Mouse (Mus musculus) C2C12 (cell line): ENCODE data around the gene Flnb. TPM values are rescaled to one million over a fixed set of nuclear protein-coding genes. Genes with fewer than 3 reads are reported as not detected.

Experiments used
- H3K27me3 ChIP-seq: one replicate; pipeline ENCODE4 v1.6.1; 2011; ENCODE audit not compliant: control insufficient read depth, insufficient read depth, insufficient read length
- H3K36me3 ChIP-seq: one replicate; pipeline ENCODE4 v1.6.1; 2011; ENCODE audit not compliant: control insufficient read depth, insufficient read depth
- H3K4me3 ChIP-seq: one replicate; pipeline ENCODE4 v1.5.1; 2011; ENCODE audit warnings: mild to moderate bottlenecking, control low read depth; ENCODE audit not compliant: poor library complexity, insufficient read depth, severe bottlenecking
- H3K79me2 ChIP-seq: one replicate; pipeline ENCODE4 v1.6.1; 2011; ENCODE audit not compliant: control insufficient read depth, insufficient read depth
- H3K79me3 ChIP-seq: one replicate; pipeline ENCODE4 v1.6.1; 2011; ENCODE audit warnings: low read depth, control low read depth
- H3ac ChIP-seq: one replicate; pipeline ENCODE3; 2011; ENCODE audit warnings: low read depth; ENCODE audit not compliant: control insufficient read depth, insufficient read length
- CEBPB ChIP-seq: IDR thresholded peaks from one replicate; pipeline ENCODE4 v1.6.1; 2011; ENCODE audit warnings: low read depth, mild to moderate bottlenecking, control low read depth, moderate library complexity
- CTCF ChIP-seq: IDR thresholded peaks from one replicate; pipeline ENCODE4 v1.5.1; 2011; ENCODE audit not compliant: control insufficient read depth, insufficient read depth, insufficient read length
- FOSL1 ChIP-seq: IDR thresholded peaks from one replicate; pipeline ENCODE4 v1.8.0; 2011; ENCODE audit warnings: mild to moderate bottlenecking, low read length; ENCODE audit not compliant: poor library complexity, insufficient read depth, severe bottlenecking
- MAX ChIP-seq: IDR thresholded peaks from one replicate; pipeline ENCODE4 v1.6.1; 2011; ENCODE audit warnings: mild to moderate bottlenecking, control low read depth
- MYOD1 ChIP-seq: IDR thresholded peaks from one replicate; pipeline ENCODE4 v1.6.1; 2011; ENCODE audit warnings: low read depth; ENCODE audit not compliant: control insufficient read depth, insufficient read length
- MYOG ChIP-seq: IDR thresholded peaks from one replicate; pipeline ENCODE4 v1.6.1; 2011; ENCODE audit not compliant: control insufficient read depth, insufficient read length; ENCODE audit errors: extremely low read depth
- USF1 ChIP-seq: IDR thresholded peaks from one replicate; pipeline ENCODE4 v1.6.1; 2011; ENCODE audit warnings: low read depth, mild to moderate bottlenecking, control low read depth, moderate library complexity
- polyA plus RNA-seq: library from polyadenylated mRNA; unstranded; fragments of >200 nt; fragmentation: generic; extraction: Trizol; gene quantifications from one replicate; pipeline ENCODE4 v1.2.1, GENCODE M21; 2012; ENCODE audit warnings: missing spikeins

The Flnb gene
- polyA plus RNA-seq, 1 experiment: 154 TPM

DNA sequence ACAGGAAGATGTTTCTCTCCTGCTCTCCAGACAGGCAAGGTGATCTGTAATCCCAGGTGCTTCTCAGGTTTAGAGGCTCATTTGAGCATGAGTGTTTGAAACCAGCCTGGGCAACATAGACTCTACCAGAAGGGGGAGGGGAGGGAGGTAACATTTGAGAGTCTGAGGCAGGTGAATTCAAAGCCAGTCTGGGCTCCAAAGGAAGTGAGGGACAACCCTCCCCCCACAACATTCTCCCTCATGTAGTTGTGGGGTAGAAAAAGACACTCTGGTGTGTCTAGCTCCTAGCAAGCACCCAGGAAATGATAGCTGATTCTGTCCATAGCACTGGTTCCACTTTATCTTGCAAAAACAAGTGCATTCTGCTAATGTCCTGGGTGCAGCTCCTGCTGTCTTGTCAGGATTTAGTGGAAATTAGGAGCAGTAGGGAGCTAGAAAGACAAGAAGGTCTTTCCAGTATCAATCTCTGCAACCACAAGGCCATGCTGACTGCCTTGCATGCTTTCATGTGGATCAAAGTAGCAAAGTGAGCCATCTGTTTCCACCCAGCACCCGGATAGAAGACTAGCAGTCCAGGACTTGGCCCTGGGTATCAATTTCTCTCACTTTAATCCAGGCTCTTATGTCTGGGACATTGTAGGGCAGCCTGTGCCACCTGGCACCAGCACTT, 14.1 kb downstream of the Flnb start:
- Histone ChIP-seq H3K79me2 (peaks cover 100% of the 10 kb centered on the region), H3K27me3 (no peaks in the 10 kb centered on the region), H3K4me3 (no peak overlapping the region), H3K79me3 (peaks cover 91% of the 10 kb centered on the region), H3K36me3 (peaks cover 30% of the 10 kb centered on the region), H3ac (no peak overlapping the region)
- TF ChIP-seq MYOD1 (no peak), MYOG (no peak), USF1 (no peak), FOSL1 (no peak), CTCF (no peak)

DNA sequence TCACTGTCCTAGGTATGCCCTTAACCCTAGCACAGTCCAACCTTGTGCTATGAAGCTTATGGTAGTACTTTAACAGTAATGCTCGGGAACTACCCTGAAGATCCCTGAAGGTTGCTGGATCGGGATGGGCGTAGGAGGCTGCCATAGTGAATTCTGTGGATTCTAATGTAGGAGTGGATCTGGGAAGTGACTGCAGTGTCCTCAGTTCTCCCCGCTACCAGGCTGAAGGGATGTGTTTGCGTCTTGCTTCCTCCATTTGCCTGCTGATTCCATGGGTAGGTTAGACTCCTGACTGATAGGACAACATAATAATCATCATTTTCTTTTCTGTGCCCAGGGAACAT, 14.7 kb downstream of the Flnb start:
- Histone ChIP-seq H3K79me2 (peaks cover 100% of the 10 kb centered on the region), H3ac (no peak overlapping the region), H3K27me3 (no peaks in the 10 kb centered on the region), H3K4me3 (no peak overlapping the region), H3K79me3 (peaks cover 90% of the 10 kb centered on the region), H3K36me3 (peaks cover 29% of the 10 kb centered on the region)
- TF ChIP-seq MYOG (no peak), FOSL1 (no peak), CTCF (no peak), MYOD1 (no peak), USF1 (no peak), CEBPB (no peak), MAX (no peak)

DNA sequence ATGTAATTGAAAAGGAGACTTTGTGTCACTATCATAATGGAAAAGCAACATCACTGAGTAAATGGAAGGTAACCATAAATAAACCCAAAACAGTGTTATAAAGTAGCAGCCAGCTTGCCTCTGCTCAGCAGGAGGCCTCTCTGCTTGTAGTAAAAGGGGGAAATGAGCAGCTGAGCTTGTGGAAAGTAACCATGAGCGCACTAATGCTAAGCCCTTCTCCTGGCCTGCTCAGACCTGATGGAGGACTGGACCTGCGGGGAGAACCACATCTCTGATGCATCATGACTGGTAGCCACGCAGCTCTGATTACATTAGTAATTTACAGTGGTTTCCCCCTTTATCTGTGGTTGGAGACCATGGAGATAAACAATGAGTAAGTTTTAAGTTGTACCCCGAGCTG, 15.7 kb downstream of the Flnb start:
- Histone ChIP-seq H3K36me3 (peaks cover 22% of the 10 kb centered on the region), H3K79me3 (peaks cover 89% of the 10 kb centered on the region), H3ac (no peak overlapping the region), H3K4me3 (no peak overlapping the region), H3K27me3 (no peaks in the 10 kb centered on the region), H3K79me2 (peaks cover 100% of the 10 kb centered on the region)
- TF ChIP-seq CEBPB: no peak
- peak; percentile 51 for TF ChIP-seq MYOD1
- peak; percentile 40 for TF ChIP-seq MAX
- no peak for TF ChIP-seq FOSL1
- TF ChIP-seq USF1: no peak
- TF ChIP-seq CTCF: no peak
- no peak for TF ChIP-seq MYOG

DNA sequence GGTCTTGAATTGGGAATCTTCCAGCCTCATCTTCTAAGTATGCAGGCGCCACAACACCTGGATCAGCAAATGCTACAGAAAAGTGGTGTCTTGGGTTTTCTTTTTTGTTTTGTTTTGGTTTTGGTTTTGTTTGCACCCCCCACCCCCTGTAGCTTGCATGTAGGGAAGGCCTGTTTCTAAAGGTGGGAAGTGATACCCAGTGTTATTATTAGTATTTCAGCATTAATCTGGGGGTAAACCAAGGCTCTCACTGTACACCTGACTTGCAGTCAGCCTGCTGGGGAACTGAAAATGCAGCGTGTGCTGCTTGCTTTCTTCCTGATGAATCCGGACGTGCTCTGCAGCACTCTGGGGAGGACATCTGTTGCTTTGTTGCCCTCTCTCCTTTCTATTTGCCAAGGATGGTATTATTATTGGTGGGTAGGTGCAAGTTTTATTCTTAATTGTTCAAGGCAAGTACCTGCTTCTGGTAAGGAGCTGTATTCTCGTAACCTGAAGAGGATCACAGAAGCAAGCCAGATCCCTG, 20.9 kb downstream of the Flnb start:
- Histone ChIP-seq H3K79me3 (peaks cover 97% of the 10 kb centered on the region), H3ac (no peak overlapping the region), H3K27me3 (no peaks in the 10 kb centered on the region), H3K79me2 (peaks cover 100% of the 10 kb centered on the region), H3K36me3 (peaks cover 43% of the 10 kb centered on the region), H3K4me3 (no peak overlapping the region)
- TF ChIP-seq USF1: no peak
- TF ChIP-seq CTCF: no peak
- no peak for TF ChIP-seq FOSL1
- TF ChIP-seq MAX: no peak

DNA sequence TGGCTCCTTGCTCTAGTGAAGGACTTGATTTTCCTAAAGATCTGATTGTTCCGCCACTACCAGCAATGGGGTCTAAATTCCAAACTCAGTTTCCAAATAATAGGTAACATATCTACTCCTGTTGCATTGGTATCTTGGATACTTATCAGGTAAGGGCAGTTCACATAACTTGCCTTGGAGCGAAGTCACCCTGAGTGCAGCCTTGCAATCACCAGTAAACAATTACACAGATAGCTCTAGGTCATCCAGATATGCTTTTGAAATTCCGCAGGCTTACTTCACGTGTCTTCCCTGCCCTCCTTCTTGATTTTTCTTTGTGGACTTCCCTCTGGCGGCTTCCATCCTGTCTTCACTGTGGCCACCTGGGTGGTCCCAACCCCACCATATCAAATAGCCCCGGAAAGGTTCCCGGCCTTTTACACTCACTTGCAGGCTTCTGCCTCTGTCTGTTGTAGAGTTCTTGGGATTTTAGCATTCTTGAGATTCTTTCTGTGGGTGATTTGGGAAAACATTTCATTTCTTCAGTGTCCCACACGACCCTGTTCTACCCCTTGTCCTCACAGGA, 22.3 kb downstream of the Flnb start:
- no peak for TF ChIP-seq MYOD1
- TF ChIP-seq MYOG: no peak
- no peak for TF ChIP-seq CTCF
- TF ChIP-seq USF1: no peak
- no peak for TF ChIP-seq CEBPB
- TF ChIP-seq FOSL1: no peak
- no peak for TF ChIP-seq MAX
- Histone ChIP-seq H3K36me3 (peaks cover 43% of the 10 kb centered on the region), H3K79me3 (peaks cover 97% of the 10 kb centered on the region), H3K79me2 (peaks cover 100% of the 10 kb centered on the region), H3K27me3 (no peaks in the 10 kb centered on the region), H3K4me3 (no peak overlapping the region), H3ac (no peak overlapping the region)
